Mouse (Mus musculus): ENCODE measurements around the gene Xxylt1.

DNA sequence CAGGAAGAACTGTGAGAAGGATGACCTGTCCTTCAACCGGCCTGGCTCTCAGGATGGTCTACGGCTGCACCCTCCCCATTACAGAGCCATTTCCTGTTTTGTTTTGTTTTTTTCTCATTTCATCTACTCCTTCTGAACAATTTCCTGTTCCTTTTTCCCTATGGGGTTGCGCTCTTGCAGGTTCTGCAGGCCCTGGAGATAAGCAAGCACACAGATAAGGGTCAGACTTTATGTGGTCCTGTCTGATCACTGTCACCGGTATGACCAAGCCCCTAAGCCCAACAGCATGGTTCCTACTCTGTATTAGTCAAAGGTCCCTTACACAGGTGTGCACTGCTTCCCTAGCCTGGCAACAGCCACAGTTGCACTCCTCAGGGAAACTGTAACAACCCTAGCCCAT, 56.2 kb downstream of the Xxylt1 start:
- TF ChIP-seq POLR2A (IDR thresholded peaks at IDR 0.05; ENCODE audit: insufficient read depth, low read depth, low read length) (no peak), EP300 (IDR thresholded peaks at IDR 0.05; ENCODE audit: insufficient read depth, low read depth, low read length) (no peak), CTCF (IDR thresholded peaks at IDR 0.05) (no peak)

All from heart, adult 2 months (tissue).